Mouse (Mus musculus): ENCODE measurements at regions not wholly inside any gene's neighbourhood (a gene's known extent, or its start where the extent isn't known, plus 50 kb on each side); places are given as distances from the start of the nearest gene placed in this dataset.

DNA sequence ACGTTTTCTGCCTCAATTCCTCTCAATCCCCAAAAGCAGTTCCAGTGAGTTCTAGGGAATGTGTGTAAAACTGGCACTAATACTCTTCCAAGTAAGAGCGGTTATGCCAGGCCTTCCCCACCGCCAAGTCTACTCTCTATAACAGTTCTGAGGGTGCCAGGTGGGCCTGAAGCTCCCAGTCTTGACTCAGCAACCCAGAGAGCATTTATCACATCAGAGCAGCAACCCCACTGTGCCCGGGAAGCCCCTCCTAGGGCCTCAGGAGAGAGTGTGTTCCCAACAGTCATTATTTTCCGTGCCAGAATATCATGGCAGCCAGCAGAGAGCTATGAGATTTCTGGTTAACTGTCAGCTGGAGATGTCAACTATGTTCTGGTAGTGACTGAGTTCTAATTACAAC lies 169.1 kb downstream of the Galc start:
- DNase-seq (ENCODE audit: low spot score) (peak; percentile 58), ATAC-seq (peak; percentile 70; the same call in 1 of the 2 replicates)
- Histone ChIP-seq H3K9ac (ENCODE audit: low read length) (no peak overlapping the region), H3K36me3 (ENCODE audit: control insufficient read depth, insufficient read depth, low read length) (no peaks in the 10 kb centered on the region), H3K4me2 (ENCODE audit: low read length) (no peak overlapping the region), H3K27me3 (replicated peaks; ENCODE audit: control insufficient read depth, insufficient read depth, low read length) (no peaks in the 10 kb centered on the region), H3K4me1 (ENCODE audit: control insufficient read depth, insufficient read depth, low read length) (no peaks in the 10 kb centered on the region), H3K27ac (ENCODE audit: low read depth, low read length) (no peak overlapping the region), H3K4me3 (ENCODE audit: low read depth, low read length) (no peak overlapping the region), H3K9me3 (replicated peaks; ENCODE audit: control insufficient read depth, low read length) (no peaks in the 10 kb centered on the region)
- 68% methylated on average over 5 of the region's 5 CpGs for WGBS

GRCm38 (mm10) chr12:98078351-98078750 lies 180.9 kb downstream of the Galc start:
- WGBS, result 90% methylated on average over 1 of the region's 1 CpGs
- no peak for ATAC-seq

DNA sequence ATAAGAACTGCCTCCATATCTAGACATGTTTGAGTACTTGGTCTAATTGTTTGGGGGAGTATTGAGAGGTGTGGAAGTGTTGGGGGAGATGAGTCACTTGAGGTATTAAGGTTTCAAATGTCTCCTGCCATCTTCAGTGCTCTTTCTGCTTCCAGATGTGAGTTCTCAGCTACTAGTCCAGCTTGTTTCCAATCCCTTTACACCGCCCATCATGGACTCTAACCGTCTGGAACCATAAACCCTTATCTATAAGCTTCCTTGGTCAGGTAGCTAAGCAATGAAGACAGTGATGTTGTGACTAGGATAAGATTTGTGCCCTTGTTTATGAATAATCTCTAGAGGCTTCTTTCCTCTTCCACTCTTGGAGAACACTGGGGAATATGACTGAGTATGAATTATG lies 183.7 kb downstream of the Galc start:
- DNase-seq (ENCODE audit: low spot score) (no peak), ATAC-seq (no peak)
- H3K27ac ChIP-seq (ENCODE audit: low read depth, low read length), result no peak overlapping the region
- H3K4me2 ChIP-seq (ENCODE audit: low read length), result no peak overlapping the region
- no peaks in the 10 kb centered on the region for H3K9me3 ChIP-seq (replicated peaks; ENCODE audit: control insufficient read depth, low read length)
- H3K4me1 ChIP-seq (ENCODE audit: control insufficient read depth, insufficient read depth, low read length), result no peaks in the 10 kb centered on the region
- 100% methylated on average over 2 of the region's 2 CpGs for WGBS
- no peaks in the 10 kb centered on the region for H3K36me3 ChIP-seq (ENCODE audit: control insufficient read depth, insufficient read depth, low read length)
- no peak overlapping the region for H3K4me3 ChIP-seq (ENCODE audit: low read depth, low read length)
- no peaks in the 10 kb centered on the region for H3K27me3 ChIP-seq (replicated peaks; ENCODE audit: control insufficient read depth, insufficient read depth, low read length)
- no peak overlapping the region for H3K9ac ChIP-seq (ENCODE audit: low read length)

More at GRCm38 (mm10) chr12:98078351-98078750, 180.9 kb downstream of the Galc start:
- Histone ChIP-seq H3K4me2 (ENCODE audit: low read length) (no peak overlapping the region), H3K9ac (ENCODE audit: low read length) (no peak overlapping the region), H3K9me3 (replicated peaks; ENCODE audit: control insufficient read depth, low read length) (no peaks in the 10 kb centered on the region), H3K27ac (ENCODE audit: low read depth, low read length) (no peak overlapping the region), H3K4me1 (ENCODE audit: control insufficient read depth, insufficient read depth, low read length) (no peaks in the 10 kb centered on the region), H3K36me3 (ENCODE audit: control insufficient read depth, insufficient read depth, low read length) (no peaks in the 10 kb centered on the region), H3K4me3 (ENCODE audit: low read depth, low read length) (no peak overlapping the region), H3K27me3 (replicated peaks; ENCODE audit: control insufficient read depth, insufficient read depth, low read length) (no peaks in the 10 kb centered on the region)
- DNase-seq (ENCODE audit: low spot score), result no peak

DNA sequence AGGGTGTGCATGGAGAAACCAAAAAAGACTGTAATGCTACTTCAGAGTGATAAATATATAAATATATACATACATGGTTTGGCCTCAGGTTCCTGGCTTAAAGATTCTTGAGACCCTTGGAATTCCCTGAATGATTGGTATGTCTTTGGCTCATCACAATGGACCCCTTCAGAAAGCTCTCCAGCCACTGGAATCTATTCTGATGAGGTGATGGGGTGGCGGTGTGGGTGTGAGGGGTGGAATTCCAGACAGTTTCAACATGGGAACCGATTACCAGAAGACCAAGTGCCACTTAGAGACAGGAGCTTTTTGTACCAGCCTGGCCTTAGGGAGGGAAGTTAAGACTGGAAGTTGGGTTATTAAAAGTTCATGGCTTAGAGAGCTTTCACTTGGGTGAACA lies 190.1 kb downstream of the Galc start:
- H3K4me3 ChIP-seq (ENCODE audit: low read depth, low read length), result no peak overlapping the region
- no peaks in the 10 kb centered on the region for H3K9me3 ChIP-seq (replicated peaks; ENCODE audit: control insufficient read depth, low read length)
- ATAC-seq, result no peak
- WGBS, result 72% methylated on average over 2 of the region's 2 CpGs
- DNase-seq (ENCODE audit: low spot score), result no peak
- H3K36me3 ChIP-seq (ENCODE audit: control insufficient read depth, insufficient read depth, low read length), result no peaks in the 10 kb centered on the region
- H3K27me3 ChIP-seq (replicated peaks; ENCODE audit: control insufficient read depth, insufficient read depth, low read length), result no peaks in the 10 kb centered on the region
- no peak overlapping the region for H3K9ac ChIP-seq (ENCODE audit: low read length)
- no peaks in the 10 kb centered on the region for H3K4me1 ChIP-seq (ENCODE audit: control insufficient read depth, insufficient read depth, low read length)
- no peak overlapping the region for H3K27ac ChIP-seq (ENCODE audit: low read depth, low read length)
- H3K4me2 ChIP-seq (ENCODE audit: low read length), result no peak overlapping the region

DNA sequence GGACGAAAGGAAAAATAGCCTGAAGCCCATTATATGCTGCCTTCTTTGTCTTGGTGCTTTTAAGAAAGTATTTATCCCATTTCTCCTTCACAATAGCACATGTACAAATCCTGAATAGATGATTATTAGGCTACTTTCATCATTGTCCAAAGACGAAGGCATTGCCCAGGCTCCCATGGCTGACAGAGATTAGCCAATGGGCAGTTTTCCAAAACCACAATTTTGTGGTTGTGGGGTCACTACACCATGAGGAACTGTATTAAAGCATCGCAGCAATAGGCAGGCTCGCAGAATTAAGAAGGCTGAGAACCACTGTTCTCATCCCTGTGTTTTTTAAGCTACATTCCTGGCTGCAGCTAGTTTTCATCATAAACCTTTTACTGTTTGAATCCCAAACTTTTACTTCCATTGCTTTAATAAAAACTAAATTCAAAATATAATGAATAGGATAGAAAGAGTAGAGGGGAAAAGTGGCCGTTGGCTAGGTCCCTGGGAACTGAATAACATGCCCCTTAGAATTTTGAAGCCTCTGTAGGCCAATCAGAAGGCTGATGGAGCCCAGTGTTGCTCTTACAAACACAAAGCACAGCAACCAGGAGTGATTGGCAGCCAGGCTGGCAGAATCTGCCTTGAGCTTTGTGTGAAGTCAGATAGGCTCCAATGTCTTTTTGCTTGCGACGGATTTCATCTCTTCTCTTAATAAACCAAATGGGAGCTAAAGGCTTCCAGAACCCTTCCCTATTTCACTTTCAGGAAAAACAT lies 199.7 kb downstream of the Galc start:
- H3K4me2 ChIP-seq (ENCODE audit: low read length), result no peak overlapping the region
- H3K4me3 ChIP-seq (ENCODE audit: low read depth, low read length), result no peak overlapping the region
- H3K9me3 ChIP-seq (replicated peaks; ENCODE audit: control insufficient read depth, low read length), result no peaks in the 10 kb centered on the region
- 31% methylated on average over 7 of the region's 7 CpGs for WGBS
- no peak overlapping the region for H3K9ac ChIP-seq (ENCODE audit: low read length)
- H3K27me3 ChIP-seq (replicated peaks; ENCODE audit: control insufficient read depth, insufficient read depth, low read length), result no peaks in the 10 kb centered on the region
- H3K27ac ChIP-seq (ENCODE audit: low read depth, low read length), result peak overlapping the region; percentile 1; the same call in 1 of the 2 replicates
- ATAC-seq (peak; percentile 94), DNase-seq (ENCODE audit: low spot score) (peak; percentile 86)
- H3K36me3 ChIP-seq (ENCODE audit: control insufficient read depth, insufficient read depth, low read length), result no peaks in the 10 kb centered on the region
- H3K4me1 ChIP-seq (ENCODE audit: control insufficient read depth, insufficient read depth, low read length), result peaks cover 5% of the 10 kb centered on the region

GRCm38 (mm10) chr12:98058977-98059376 lies 200.3 kb downstream of the Galc start:
- 57% methylated on average over 2 of the region's 2 CpGs for WGBS
- H3K9me3 ChIP-seq (replicated peaks; ENCODE audit: control insufficient read depth, low read length), result no peaks in the 10 kb centered on the region
- H3K9ac ChIP-seq (ENCODE audit: low read length), result no peak overlapping the region
- H3K4me1 ChIP-seq (ENCODE audit: control insufficient read depth, insufficient read depth, low read length), result peaks cover 5% of the 10 kb centered on the region
- DNase-seq (ENCODE audit: low spot score) (peak; percentile 56), ATAC-seq (peak; percentile 65)
- no peak overlapping the region for H3K4me2 ChIP-seq (ENCODE audit: low read length)
- H3K27me3 ChIP-seq (replicated peaks; ENCODE audit: control insufficient read depth, insufficient read depth, low read length), result no peaks in the 10 kb centered on the region
- H3K36me3 ChIP-seq (ENCODE audit: control insufficient read depth, insufficient read depth, low read length), result no peaks in the 10 kb centered on the region
- H3K27ac ChIP-seq (ENCODE audit: low read depth, low read length), result no peak overlapping the region; the same call in 1 of the 2 replicates
- H3K4me3 ChIP-seq (ENCODE audit: low read depth, low read length), result no peak overlapping the region

DNA sequence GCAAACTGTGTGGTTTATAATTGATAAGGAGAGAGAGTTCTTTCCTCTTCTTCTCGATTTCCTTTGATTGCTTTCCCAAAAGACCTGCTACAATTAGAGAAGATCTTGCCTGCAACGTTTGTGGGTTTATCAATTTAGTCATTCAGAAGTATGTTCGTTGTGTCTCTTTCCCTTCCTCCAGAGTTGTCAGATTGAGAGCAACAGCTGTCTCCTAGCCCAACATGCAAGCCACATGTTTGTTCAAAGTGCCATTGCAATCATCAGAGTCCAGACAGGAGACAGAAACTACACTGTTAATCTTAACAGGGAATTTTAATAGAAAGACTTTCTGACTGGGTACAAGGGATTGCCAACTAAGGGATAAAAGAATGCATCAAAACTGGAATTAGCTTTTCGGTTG lies 208.3 kb downstream of the Galc start:
- 73% methylated on average over 4 of the region's 4 CpGs for WGBS

GRCm38 (mm10) chr12:98050500-98050899 lies 208.8 kb downstream of the Galc start:
- WGBS, result 26% methylated on average over 1 of the region's 1 CpGs
- H3K9ac ChIP-seq (ENCODE audit: low read length), result no peak overlapping the region
- DNase-seq (ENCODE audit: low spot score) (peak; percentile 54), ATAC-seq (no peak)
- H3K4me1 ChIP-seq (ENCODE audit: control insufficient read depth, insufficient read depth, low read length), result peaks cover 13% of the 10 kb centered on the region; the same call in 1 of the 2 replicates
- H3K36me3 ChIP-seq (ENCODE audit: control insufficient read depth, insufficient read depth, low read length), result no peaks in the 10 kb centered on the region
- H3K9me3 ChIP-seq (replicated peaks; ENCODE audit: control insufficient read depth, low read length), result no peaks in the 10 kb centered on the region
- H3K27ac ChIP-seq (ENCODE audit: low read depth, low read length), result no peak overlapping the region
- no peaks in the 10 kb centered on the region for H3K27me3 ChIP-seq (replicated peaks; ENCODE audit: control insufficient read depth, insufficient read depth, low read length)
- H3K4me3 ChIP-seq (ENCODE audit: low read depth, low read length), result no peak overlapping the region
- no peak overlapping the region for H3K4me2 ChIP-seq (ENCODE audit: low read length)

More for the DNA sequence above, 208.3 kb downstream of the Galc start:
- Histone ChIP-seq H3K36me3 (ENCODE audit: control insufficient read depth, insufficient read depth, low read length) (no peaks in the 10 kb centered on the region), H3K27me3 (replicated peaks; ENCODE audit: control insufficient read depth, insufficient read depth, low read length) (no peaks in the 10 kb centered on the region), H3K27ac (ENCODE audit: low read depth, low read length) (no peak overlapping the region), H3K4me1 (ENCODE audit: control insufficient read depth, insufficient read depth, low read length) (peaks cover 13% of the 10 kb centered on the region; the same call in 1 of the 2 replicates), H3K9me3 (replicated peaks; ENCODE audit: control insufficient read depth, low read length) (no peaks in the 10 kb centered on the region), H3K9ac (ENCODE audit: low read length) (no peak overlapping the region), H3K4me3 (ENCODE audit: low read depth, low read length) (no peak overlapping the region), H3K4me2 (ENCODE audit: low read length) (no peak overlapping the region)
- DNase-seq (ENCODE audit: low spot score) (no peak), ATAC-seq (no peak)

DNA sequence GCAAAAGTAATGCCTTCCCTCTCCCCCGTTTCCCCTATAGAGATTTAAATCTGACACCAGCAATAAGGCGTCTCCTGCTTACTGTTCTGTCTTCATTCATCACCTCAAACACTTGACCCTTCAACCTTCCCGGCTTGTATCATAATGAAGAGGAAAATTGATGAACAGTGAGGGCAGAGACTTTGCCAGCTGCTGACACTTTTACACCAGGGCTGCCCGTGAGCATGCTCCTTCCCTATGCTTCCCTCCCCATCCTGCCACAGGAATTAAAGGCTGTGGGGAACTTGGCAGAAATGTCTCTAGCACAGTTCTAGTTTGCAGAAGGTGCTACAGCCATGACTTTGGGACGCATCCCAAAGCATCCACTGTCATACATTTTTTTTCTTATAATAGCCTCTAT lies 209.2 kb downstream of the Galc start:
- ATAC-seq (no peak), DNase-seq (ENCODE audit: low spot score) (peak; percentile 24)
- Histone ChIP-seq H3K36me3 (ENCODE audit: control insufficient read depth, insufficient read depth, low read length) (no peaks in the 10 kb centered on the region), H3K4me3 (ENCODE audit: low read depth, low read length) (no peak overlapping the region), H3K4me1 (ENCODE audit: control insufficient read depth, insufficient read depth, low read length) (peaks cover 13% of the 10 kb centered on the region; the same call in 1 of the 2 replicates), H3K27ac (ENCODE audit: low read depth, low read length) (no peak overlapping the region), H3K4me2 (ENCODE audit: low read length) (no peak overlapping the region), H3K9me3 (replicated peaks; ENCODE audit: control insufficient read depth, low read length) (no peaks in the 10 kb centered on the region), H3K27me3 (replicated peaks; ENCODE audit: control insufficient read depth, insufficient read depth, low read length) (no peaks in the 10 kb centered on the region), H3K9ac (ENCODE audit: low read length) (no peak overlapping the region)
- 45% methylated on average over 5 of the region's 5 CpGs for WGBS
